Mouse (Mus musculus) ES-E14 (cell line): Measurements from ENCODE around the gene Rab37. TPM values are rescaled to one million over a fixed set of nuclear protein-coding genes. Genes with fewer than 3 reads are reported as not detected.

Source experiments
- DNase-seq: peaks from one replicate; pipeline ENCODE4 v3.0.0-alpha.2; 2013; ENCODE audit warnings: low read depth, low spot score
- H3K27ac ChIP-seq: 2 replicates; pipeline ENCODE4 v1.5.1; 2012; ENCODE audit warnings: low read depth, mild to moderate bottlenecking, low read length, moderate library complexity, mixed read lengths; ENCODE audit not compliant: poor library complexity, insufficient read depth, severe bottlenecking
- H3K36me3 ChIP-seq: 2 replicates; pipeline ENCODE4 v1.6.1; 2012; ENCODE audit warnings: mild to moderate bottlenecking, low read length, moderate library complexity, mixed read lengths; ENCODE audit not compliant: control insufficient read depth, poor library complexity, insufficient read depth, severe bottlenecking
- H3K4me1 ChIP-seq, 2 experiments: fragments of 150-350 bp in 1 of 2; sonication (generic) in 1 of 2; 2 replicates each; pipeline ENCODE4 v1.6.1; 2012; ENCODE audit warnings: low read length in 2 of 2, mild to moderate bottlenecking in 1 of 2, mixed read lengths in 1 of 2; ENCODE audit not compliant: control insufficient read depth in 2 of 2, insufficient read depth in 2 of 2, poor library complexity in 1 of 2
- H3K4me3 ChIP-seq, 2 experiments: fragments of 150-350 bp in 1 of 2; sonication (generic) in 1 of 2; 2 replicates each; pipeline ENCODE4 v1.5.1; 2012; ENCODE audit warnings: low read length in 2 of 2, low read depth in 1 of 2, mild to moderate bottlenecking in 1 of 2, mixed read lengths in 1 of 2; ENCODE audit not compliant: insufficient read depth in 1 of 2, poor library complexity in 1 of 2, severe bottlenecking in 1 of 2
- H3K9ac ChIP-seq: 2 replicates; pipeline ENCODE4 v1.6.1; 2012; ENCODE audit warnings: low read depth, mild to moderate bottlenecking, low read length, mixed read lengths; ENCODE audit not compliant: poor library complexity, insufficient read depth, severe bottlenecking
- H3K9me3 ChIP-seq: fragments of 150-350 bp; sonication (generic); 2 replicates; pipeline ENCODE4 v1.6.1; 2012; ENCODE audit warnings: low read depth, mild to moderate bottlenecking, low read length; ENCODE audit not compliant: control insufficient read depth, insufficient read depth
- CHD2 ChIP-seq: IDR thresholded peaks from 2 replicates; pipeline ENCODE4 v1.6.1; 2014; ENCODE audit warnings: mild to moderate bottlenecking, low read depth, low read length, inconsistent platforms
- HCFC1 ChIP-seq: IDR thresholded peaks from 2 replicates; pipeline ENCODE4 v1.6.1; 2012; ENCODE audit warnings: low read length, inconsistent platforms, borderline replicate concordance; ENCODE audit not compliant: insufficient read depth
- MAFK ChIP-seq: IDR thresholded peaks from 2 replicates; pipeline ENCODE4 v1.6.1; 2014; ENCODE audit warnings: mild to moderate bottlenecking, low read depth, low read length, inconsistent platforms; ENCODE audit not compliant: insufficient read depth
- ZC3H11A ChIP-seq: IDR thresholded peaks from 2 replicates; pipeline ENCODE4 v1.6.1; 2012; ENCODE audit warnings: low read depth, mild to moderate bottlenecking, inconsistent platforms, low read length, borderline replicate concordance
- ZNF384 ChIP-seq: IDR thresholded peaks from 2 replicates; pipeline ENCODE4 v1.6.1; 2012; ENCODE audit warnings: low read depth, low read length, inconsistent platforms
- in situ Hi-C, 2 experiments: fragments of 600-800 bp; cut with MboI; formaldehyde crosslinking; loops; one replicate each; pipeline ENCODE4 v1.15.1; 2025; ENCODE audit warnings: low sequenced_read_pairs in 2 of 2, inconsistent platforms in 1 of 2; ENCODE audit not compliant: unreplicated experiment in 2 of 2
- total RNA-seq: library from RNA; depleted of rRNA; stranded (reverse); fragments of 300-350 nt; gene quantifications from 2 replicates; pipeline ENCODE4 v1.2.3, GENCODE M21; 2012

The Rab37 gene
- total RNA-seq, 1 experiment: 0.67 TPM

DNA sequence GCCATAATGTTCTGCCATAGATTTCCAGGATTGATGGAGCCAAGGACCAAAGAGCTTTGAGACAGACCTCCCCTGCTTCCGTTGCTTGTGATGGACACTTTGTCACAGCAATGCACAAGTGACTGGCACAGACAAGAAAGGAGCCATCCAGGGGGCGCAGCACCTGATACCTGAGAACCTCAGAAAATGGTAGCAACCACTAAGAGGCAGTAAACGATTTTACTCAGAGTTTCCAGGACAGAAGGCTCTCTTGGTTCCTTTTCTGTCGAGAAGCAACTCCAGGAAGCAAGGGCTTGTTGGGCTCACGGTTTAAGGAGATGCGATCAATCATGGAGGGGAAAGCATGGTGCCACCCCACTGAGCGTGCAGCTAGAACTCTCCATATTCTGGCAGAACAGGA, 5.0 kb upstream of the Rab37 start:
- Histone ChIP-seq H3K27ac (no peak overlapping the region), H3K4me3 (no peak overlapping the region), H3K4me1 (peaks cover 0 to 2% of the 10 kb centered on the region in 2 experiments; a peak in 2 of 4 replicates), H3K9ac (no peak overlapping the region), H3K36me3 (no peaks in the 10 kb centered on the region), H3K9me3 (no peaks in the 10 kb centered on the region)
- no peak for TF ChIP-seq CHD2
- no peak for TF ChIP-seq ZC3H11A
- no peak for TF ChIP-seq MAFK
- no peak for TF ChIP-seq ZNF384
- TF ChIP-seq HCFC1: no peak
- in situ Hi-C loops: no loop called here
- DNase-seq: no peak

DNA sequence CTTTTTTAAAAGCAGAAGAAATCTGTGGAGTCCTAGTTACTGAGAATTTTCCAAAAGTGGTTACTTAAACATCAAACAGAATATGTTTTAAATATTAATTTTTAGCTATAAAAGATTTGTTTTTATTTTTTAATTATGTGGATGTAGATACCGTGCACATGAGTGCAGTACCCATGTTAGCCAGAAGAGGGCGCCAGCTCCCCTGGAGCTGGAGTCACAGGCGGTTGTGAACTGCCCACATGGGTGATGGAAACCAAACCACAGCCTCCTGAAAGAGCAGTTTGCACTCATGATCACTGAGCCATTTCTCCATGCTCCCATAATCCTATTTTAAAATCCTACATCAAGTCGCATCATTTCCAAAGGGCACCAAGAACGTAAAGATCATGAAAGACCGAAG, 1.4 kb upstream of the Rab37 start:
- Histone ChIP-seq H3K4me1 (peaks cover 0 to 4% of the 10 kb centered on the region in 2 experiments; a peak in 2 of 4 replicates), H3K4me3 (no peak overlapping the region), H3K9me3 (0 out of 2 replicates have a peak, but pooled peaks cover 3% of the 10 kb centered on the region), H3K27ac (no peak overlapping the region), H3K9ac (no peak overlapping the region), H3K36me3 (no peaks in the 10 kb centered on the region)
- in situ Hi-C loops: loop anchor here in 1 of 2 experiments (5.0 kb wide), 1 partner anchor 62 kb away; no protein-coding TSS in a partner anchor
- no peak for DNase-seq
- TF ChIP-seq ZC3H11A (peak; percentile 59; the same call in 1 of the 2 replicates), CHD2 (no peak)

DNA sequence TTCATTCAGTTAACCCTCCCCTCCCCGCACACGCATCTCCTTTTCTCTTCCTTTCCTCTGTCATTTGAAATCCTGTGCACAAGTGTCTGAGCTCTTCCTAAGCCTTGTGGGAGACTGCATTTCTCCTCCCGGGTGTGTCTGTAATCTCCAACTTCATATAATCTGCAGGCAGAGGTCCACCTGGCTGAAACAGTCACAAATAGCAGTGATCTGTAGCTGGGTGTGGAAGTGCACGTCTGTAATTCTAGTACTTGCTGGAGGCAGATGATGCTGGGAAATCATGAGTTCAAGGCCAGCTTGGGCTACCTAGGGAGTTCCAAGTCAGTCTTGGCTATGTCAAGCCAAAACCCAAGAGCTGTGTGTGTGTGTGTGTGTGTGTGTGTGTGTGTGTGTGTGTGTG, 909 bp downstream of the Rab37 start:
- no peak for DNase-seq
- no peak for TF ChIP-seq HCFC1
- TF ChIP-seq MAFK: no peak
- TF ChIP-seq ZNF384: no peak
- no peak for TF ChIP-seq CHD2
- no peak for TF ChIP-seq ZC3H11A
- H3K9me3 ChIP-seq: 0 out of 2 replicates have a peak, but pooled peaks cover 3% of the 10 kb centered on the region
- in situ Hi-C loops: loop anchor here in 1 of 2 experiments (5.0 kb wide), 1 partner anchor 60 kb away; no protein-coding TSS in a partner anchor
- H3K4me3 ChIP-seq: no peak overlapping the region; a peak in 1 of 4 replicates
- H3K36me3 ChIP-seq: no peaks in the 10 kb centered on the region
- peaks cover 2 to 7% of the 10 kb centered on the region in 2 experiments; a peak in 3 of 4 replicates for H3K4me1 ChIP-seq
- no peak overlapping the region for H3K9ac ChIP-seq
- no peak overlapping the region for H3K27ac ChIP-seq

DNA sequence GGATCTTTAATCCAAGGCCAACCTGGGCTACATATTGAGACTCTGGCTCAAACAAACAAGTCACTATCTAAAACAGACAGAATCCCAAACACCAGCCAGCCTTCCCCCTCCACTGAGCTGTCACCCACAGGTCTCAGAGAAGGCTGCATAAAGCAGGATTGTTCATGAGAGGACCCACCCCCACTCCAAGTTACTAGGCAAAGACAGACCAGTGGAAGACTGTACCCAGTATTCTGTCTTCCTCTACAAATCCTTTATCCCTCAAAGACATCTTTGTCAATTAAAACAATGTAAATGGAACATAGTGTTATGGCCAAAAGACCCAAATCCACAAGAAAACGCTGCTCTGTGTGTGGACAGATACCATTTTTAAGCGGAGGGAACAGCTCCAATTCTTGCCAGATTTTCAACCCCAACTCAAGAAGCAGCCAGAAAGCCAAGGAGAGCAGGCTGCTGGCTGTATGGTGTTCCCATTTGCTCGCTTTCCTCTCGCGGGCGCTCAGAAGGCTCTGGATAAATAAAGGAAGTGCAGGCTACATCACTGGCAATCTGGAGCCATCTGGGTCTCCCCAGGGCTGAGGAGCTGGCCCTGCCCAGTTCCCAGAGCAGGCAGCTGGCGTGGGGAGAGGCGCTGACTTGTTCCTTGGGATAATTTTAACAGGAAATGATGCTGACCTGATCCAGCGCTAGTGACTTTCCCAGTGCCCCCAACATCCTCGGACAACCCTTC, 7.1 kb downstream of the Rab37 start:
- no peak overlapping the region for H3K4me3 ChIP-seq
- no peak overlapping the region for H3K9ac ChIP-seq
- TF ChIP-seq ZNF384 (no peak), ZC3H11A (no peak), CHD2 (no peak), MAFK (no peak), HCFC1 (no peak)
- in situ Hi-C loops: no loop called here
- H3K36me3 ChIP-seq: no peaks in the 10 kb centered on the region
- H3K9me3 ChIP-seq: 0 out of 2 replicates have a peak, but pooled peaks cover 2% of the 10 kb centered on the region
- H3K27ac ChIP-seq: no peak overlapping the region
- peaks cover 10 to 27% of the 10 kb centered on the region in 2 experiments for H3K4me1 ChIP-seq
- DNase-seq: no peak
